Mouse (Mus musculus): ENCODE data around the gene Oas1a.

- no peak for TF ChIP-seq CTCF (IDR thresholded peaks at IDR 0.05; ENCODE audit: low read depth, low read length)
- TF ChIP-seq GATA1 (IDR thresholded peaks at IDR 0.05; ENCODE audit: borderline replicate concordance, low read length): no peak
- TF ChIP-seq GATA2 (IDR thresholded peaks at IDR 0.05; ENCODE audit: borderline replicate concordance, low read depth, low read length): no peak
These were observed 17.3 kb downstream of the Oas1a start for GRCm38 (mm10) chr5:120890026-120890425.

Data from G1E (cell line).